Mouse (Mus musculus) common myeloid progenitor, adult 5-6 weeks (primary cell): ENCODE data around the gene Lsm12. TPM values are rescaled to one million over a fixed set of nuclear protein-coding genes. Genes with fewer than 3 reads are reported as not detected.

Experiments
- ATAC-seq: replicated peaks from 2 replicates; pipeline ENCODE4 v1.8.0; 2016; ENCODE audit warnings: low read depth, mild to moderate bottlenecking, moderate TSS enrichment, inconsistent platforms; ENCODE audit not compliant: poor library complexity, severe bottlenecking
- total RNA-seq: library from RNA; stranded (forward); fragments of 200-1000, 187-1606 nt; gene quantifications from 2 replicates; pipeline ENCODE4 v1.2.3, GENCODE M21; 2017

The Lsm12 gene
- total RNA-seq, 1 experiment from 2014 or later = 71.8 TPM

DNA sequence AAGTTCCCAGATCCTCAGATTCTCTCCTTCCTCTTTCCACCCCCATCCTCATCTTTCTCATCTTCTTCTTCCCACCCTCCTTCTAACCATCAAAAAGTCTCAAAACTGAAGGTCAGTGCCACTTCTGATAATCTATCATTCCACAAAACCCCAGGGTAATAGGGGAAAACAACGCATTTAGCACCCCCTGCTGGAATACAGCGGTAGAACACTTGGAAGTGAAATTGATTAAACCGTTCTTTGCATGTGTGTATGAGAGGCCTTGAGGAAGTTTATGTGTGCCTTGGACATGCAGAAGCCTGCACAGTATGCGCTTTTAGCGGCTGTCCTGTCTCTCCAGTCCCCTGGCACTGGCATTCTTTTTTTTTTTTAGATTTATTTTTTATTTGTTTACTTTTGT is 44.6 kb downstream of the Lsm12 start:
- ATAC-seq = peak; percentile 48; the same call in 1 of the 2 replicates

DNA sequence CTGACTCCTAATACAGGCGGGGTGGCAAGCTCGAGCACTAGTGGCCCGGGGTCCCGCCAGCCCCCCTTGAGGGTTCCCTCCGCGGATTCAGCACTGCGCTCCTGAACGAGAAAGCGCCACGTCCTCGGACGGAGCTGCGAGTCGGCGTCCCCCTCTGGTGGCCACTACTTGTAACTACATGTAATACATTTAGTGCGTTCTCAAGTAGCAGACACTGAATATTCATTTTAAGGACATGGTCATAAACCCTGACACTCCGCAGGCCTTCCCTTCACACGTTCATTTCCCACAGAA is 46.7 kb downstream of the Lsm12 start:
- peak; percentile 90 for ATAC-seq

DNA sequence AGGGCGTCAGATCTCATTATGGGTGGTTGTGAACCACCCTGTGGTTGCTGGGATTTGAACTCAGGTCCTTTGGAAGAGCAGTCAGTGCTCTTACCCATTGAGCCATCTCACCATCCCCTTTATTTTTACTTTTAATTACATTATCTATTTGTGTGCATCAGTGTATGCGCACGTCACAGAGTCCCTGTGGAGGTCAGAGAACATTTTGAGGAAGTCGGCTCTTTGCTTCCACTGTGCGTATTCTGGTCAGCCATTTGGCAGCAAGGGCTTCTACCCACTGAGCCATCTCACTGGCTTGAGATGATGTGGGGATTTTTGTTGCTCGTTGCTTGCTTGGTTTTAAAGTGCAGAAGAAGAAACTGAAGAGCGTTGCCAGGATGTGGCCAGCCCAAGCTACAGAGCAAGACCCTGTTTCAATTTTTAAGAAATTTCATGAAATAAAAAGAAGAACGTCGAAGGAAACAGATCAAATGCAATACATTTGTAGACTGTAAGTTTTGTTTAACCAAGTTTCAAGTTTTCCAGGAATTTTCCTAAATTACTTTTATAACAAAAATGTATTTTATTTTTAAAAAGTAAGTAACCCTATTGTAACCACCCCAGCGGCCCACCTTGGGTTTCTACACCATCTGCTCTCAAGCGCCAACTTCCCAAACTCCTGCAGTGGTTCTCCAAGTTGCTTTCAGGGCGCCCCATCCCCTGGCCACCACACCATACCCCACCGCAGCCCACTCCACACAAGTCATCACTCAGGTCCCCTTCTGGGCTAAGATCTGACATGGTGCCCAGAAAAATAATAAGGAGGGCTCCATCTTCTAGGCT is 47.3 kb downstream of the Lsm12 start:
- peak; percentile 78 for ATAC-seq

DNA sequence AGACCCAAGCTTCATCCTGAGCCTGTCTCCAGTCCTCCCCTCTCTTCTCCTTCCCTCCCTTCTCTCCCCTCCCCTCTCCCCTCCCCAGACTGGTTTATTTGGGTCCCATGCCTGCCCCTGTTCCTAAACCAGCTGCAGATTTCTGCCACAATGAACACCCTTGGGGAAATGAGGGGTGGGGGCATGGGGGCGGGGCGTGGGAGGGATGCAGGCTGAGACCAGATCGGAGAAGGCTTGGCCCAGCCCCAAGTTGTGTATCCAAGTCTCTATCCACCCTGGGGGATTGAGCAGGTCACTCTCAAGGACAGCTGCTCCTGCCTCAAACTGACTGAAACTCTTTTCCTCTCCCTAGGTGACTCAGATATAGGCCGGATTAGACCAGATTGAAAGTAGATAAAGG is 50.6 kb downstream of the Lsm12 start:
- ATAC-seq = no peak

DNA sequence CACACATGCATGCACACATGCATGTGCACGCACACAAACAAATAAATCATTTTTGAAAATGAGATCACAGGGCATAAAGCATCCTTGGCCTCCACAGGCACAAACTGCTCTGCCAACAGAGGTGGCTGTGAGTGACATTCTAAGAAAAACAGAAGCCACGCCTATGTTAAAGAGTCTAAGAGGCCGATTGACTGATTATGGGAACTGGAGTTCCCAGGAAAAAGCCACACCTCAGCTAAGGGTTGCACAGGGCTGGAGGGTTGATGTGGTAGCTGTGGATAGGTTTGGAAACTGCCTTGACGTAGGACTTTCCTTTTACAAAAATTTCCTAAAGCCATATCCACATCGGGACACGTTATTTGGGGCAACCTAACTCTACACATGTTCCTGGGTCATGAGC is 67.7 kb downstream of the Lsm12 start:
- ATAC-seq = no peak

DNA sequence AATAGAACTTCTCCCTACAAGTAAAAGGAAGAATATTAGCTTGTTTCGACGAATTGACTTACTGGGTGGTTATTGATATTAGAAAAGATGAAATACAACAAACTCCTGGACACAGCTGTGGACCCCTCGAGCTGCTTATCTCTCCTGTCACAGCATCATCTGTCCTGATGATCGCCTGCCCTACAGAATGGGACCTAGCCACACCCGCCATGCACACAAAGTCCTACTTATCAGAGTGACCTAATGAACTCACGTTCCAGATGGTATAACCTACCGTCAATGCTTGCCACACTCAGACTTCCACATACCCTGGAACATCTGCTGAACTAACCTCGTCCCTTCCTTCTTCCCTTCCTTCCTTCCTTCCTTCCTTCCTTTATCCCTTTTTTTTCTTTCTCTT is 68.9 kb downstream of the Lsm12 start:
- no peak for ATAC-seq

Other genes with a start within 250 kb of the Lsm12 start
- gene Sost, start 218.3 kb downstream of the Lsm12 start, total RNA-seq = not detected in 2 replicates
- gene Cfap97d1, start 201.0 kb downstream of the Lsm12 start, total RNA-seq = not detected in 2 replicates
- 2.0 and 6.6 TPM in 2 replicates for gene Dusp3, start 198.3 kb downstream of the Lsm12 start, total RNA-seq
- not detected in 2 replicates for gene Mpp3, start 156.8 kb downstream of the Lsm12 start, total RNA-seq
- gene Cd300lg, start 143.8 kb downstream of the Lsm12 start, total RNA-seq = 0.10 and 0.78 TPM in 2 replicates
- gene Mpp2, start 96.8 kb downstream of the Lsm12 start, total RNA-seq = 0.50 and 0.58 TPM in 2 replicates
- not detected in 2 replicates for gene Ppy, start 84.0 kb downstream of the Lsm12 start, total RNA-seq
- gene Pyy, start 77.5 kb downstream of the Lsm12 start, total RNA-seq = not detected in 2 replicates
- 0.53 and 1.7 TPM in 2 replicates for gene Nags, start 39.8 kb downstream of the Lsm12 start, total RNA-seq
- 11.3 and 21.5 TPM in 2 replicates for gene Tmem101, start 28.9 kb downstream of the Lsm12 start, total RNA-seq
- 45.2 and 51.6 TPM in 2 replicates for gene G6pc3, start 4.3 kb upstream of the Lsm12 start, total RNA-seq
- gene Hdac5, start 44.9 kb upstream of the Lsm12 start, total RNA-seq = 20.7 and 26.0 TPM in 2 replicates
- gene BC030867, start 63.6 kb upstream of the Lsm12 start, total RNA-seq = 4.8 and 5.3 TPM in 2 replicates
- gene Asb16, start 83.4 kb upstream of the Lsm12 start, total RNA-seq = 0.18 and 1.5 TPM in 2 replicates
- 24.4 and 27.5 TPM in 2 replicates for gene Tmub2, start 99.6 kb upstream of the Lsm12 start, total RNA-seq
- gene Atxn7l3, start 111.3 kb upstream of the Lsm12 start, total RNA-seq = 19.4 and 30.4 TPM in 2 replicates
- gene Ubtf, start 134.4 kb upstream of the Lsm12 start, total RNA-seq = 173 and 184 TPM in 2 replicates
- 0.78 and 2.9 TPM in 2 replicates for gene Slc4a1, start 180.9 kb upstream of the Lsm12 start, total RNA-seq
- 1.1 TPM in 1 of 2 replicates, not detected in the other for gene Rundc3a, start 208.1 kb upstream of the Lsm12 start, total RNA-seq
- 24.6 and 35.4 TPM in 2 replicates for gene Slc25a39, start 222.7 kb upstream of the Lsm12 start, total RNA-seq
- 20.9 and 26.1 TPM in 2 replicates for gene Grn, start 245.0 kb upstream of the Lsm12 start, total RNA-seq